8 mouse cellular contexts compared by ENCODE assay signal in genomic region chr10:41505446-41505845, GRCm38 (mm10). TPM values are rescaled to one million over a fixed set of nuclear protein-coding genes. Genes with fewer than 3 reads are reported as not detected.
DNase-seq lines count a peak whose midpoint lies in the region; ATAC-seq and TF ChIP-seq lines count a peak whose summit lies in the region.
"Not testable (repeated sequence)": the region's sequence is repeated elsewhere in the genome, so short reads cannot be mapped to it uniquely, and the experiment has no call there.

No protein-coding gene starts in this region.

- peak; percentile 50 for DNase-seq in 3134 (ENCODE audit: extremely low read depth, insufficient read length, low spot score)
- DNase-seq in adrenal gland, adult 2 months: peak; percentile 79
- DNase-seq in embryo, embryonic 11 days: peak; percentile 88
- DNase-seq in gastrocnemius, postnatal 25 days: peak; percentile 48
- DNase-seq in left cerebral cortex, postnatal 14 days (ENCODE audit: low spot score in 2 of 2): peak; percentile 79 to 90
- DNase-seq in right cerebral cortex, postnatal 4 days: peak; percentile 51

- H3K36me3 ChIP-seq in intestine, postnatal 0 days (ENCODE audit: control insufficient read depth, insufficient read depth); midbrain, embryonic 13.5 days: not testable (repeated sequence)

- 0 out of 2 replicates have a peak, but pooled peaks have one; percentile 31 for ATAC-seq in intestine, postnatal 0 days
- ATAC-seq in midbrain, embryonic 13.5 days: peak; percentile 83

- not testable (repeated sequence) for H3K9me3 ChIP-seq in intestine, postnatal 0 days (ENCODE audit: control insufficient read depth); midbrain, embryonic 13.5 days

- peak; percentile 90 for TF ChIP-seq CTCF in intestine, postnatal 0 days (IDR thresholded peaks at IDR 0.05; ENCODE audit: low read depth)

- H3K4me1 ChIP-seq in intestine, postnatal 0 days (replicated peaks; ENCODE audit: control insufficient read depth, insufficient read depth, low read length); midbrain, embryonic 13.5 days (replicated peaks): not testable (repeated sequence)

- H3K4me2 ChIP-seq in intestine, postnatal 0 days (replicated peaks; ENCODE audit: low read depth); midbrain, embryonic 13.5 days (replicated peaks): not testable (repeated sequence)

- not testable (repeated sequence) for H3K27me3 ChIP-seq in intestine, postnatal 0 days (replicated peaks; ENCODE audit: control insufficient read depth, insufficient read depth, low read length); midbrain, embryonic 13.5 days

- not testable (repeated sequence) for H3K27ac ChIP-seq in intestine, postnatal 0 days (ENCODE audit: low read depth, low read length); midbrain, embryonic 13.5 days

- intact Hi-C loops in left cerebral cortex, postnatal 14 days (cut with DNase I): loop anchor here (5.0 to 10.0 kb wide), 3 partner anchors 73 to 501 kb away; partner anchors contain the start of genes Ak9 and Fig4

- WGBS in intestine, postnatal 0 days: 4% methylated on average over 3 of the region's 3 CpGs
- 0% methylated on average over 3 of the region's 3 CpGs for WGBS in midbrain, embryonic 13.5 days

- not testable (repeated sequence) for H3K9ac ChIP-seq in intestine, postnatal 0 days (ENCODE audit: low read depth, low read length); midbrain, embryonic 13.5 days (replicated peaks)

- not testable (repeated sequence) for H3K4me3 ChIP-seq in intestine, postnatal 0 days (ENCODE audit: low read depth, low read length); midbrain, embryonic 13.5 days (replicated peaks)

RNA-seq across cellular contexts. Expression of gene Cd164, which starts 13.8 kb away (rescaled TPM):
- total RNA-seq in adrenal gland, adult 2 months (2021): 100 to 1,000 TPM; 205 to 282 TPM
- polyA plus RNA-seq in adrenal gland, adult 2 months (2012; rRNA removed): 124 and 127 TPM in 2 replicates
- total RNA-seq in gastrocnemius, postnatal 25 days (2021): 100 to 1,000 TPM; 114 to 119 TPM
- polyA plus RNA-seq in intestine, postnatal 0 days (2015; fragmentation: Nextera tagmentation; extraction: Ambion mirVana): 181 and 189 TPM in 2 replicates
- 10 to 100 TPM; 56.1 to 57.1 TPM for total RNA-seq in left cerebral cortex, postnatal 14 days (2021)
- 51.3 and 56.5 TPM in 2 replicates for polyA plus RNA-seq in midbrain, embryonic 13.5 days (2015; fragmentation: Nextera tagmentation; extraction: Ambion mirVana)

RNA-seq across cellular contexts. Expression of gene Ppil6, which starts 15.2 kb away (rescaled TPM):
- total RNA-seq in adrenal gland, adult 2 months (2021): under 1 TPM; 0.46 to 0.73 TPM
- 0.55 and 0.62 TPM in 2 replicates for polyA plus RNA-seq in adrenal gland, adult 2 months (2012; rRNA removed)
- total RNA-seq in gastrocnemius, postnatal 25 days (2021): not detected
- 1.0 and 1.3 TPM in 2 replicates for polyA plus RNA-seq in intestine, postnatal 0 days (2015; fragmentation: Nextera tagmentation; extraction: Ambion mirVana)
- 1 to 10 TPM; 6.3 to 7.6 TPM for total RNA-seq in left cerebral cortex, postnatal 14 days (2021)
- polyA plus RNA-seq in midbrain, embryonic 13.5 days (2015; fragmentation: Nextera tagmentation; extraction: Ambion mirVana): 1.6 and 2.7 TPM in 2 replicates

RNA-seq across cellular contexts. Expression of gene Smpd2, which starts 15.3 kb away (rescaled TPM):
- total RNA-seq in adrenal gland, adult 2 months (2021): 10 to 100 TPM; 20.2 to 29.4 TPM
- polyA plus RNA-seq in adrenal gland, adult 2 months (2012; rRNA removed): 49.1 and 66.3 TPM in 2 replicates
- total RNA-seq in gastrocnemius, postnatal 25 days (2021): 10 to 100 TPM in 1 of 2 experiments, 1 to 10 TPM in 1; 9.5 to 12.0 TPM
- polyA plus RNA-seq in intestine, postnatal 0 days (2015; fragmentation: Nextera tagmentation; extraction: Ambion mirVana): 65.1 and 65.8 TPM in 2 replicates
- total RNA-seq in left cerebral cortex, postnatal 14 days (2021): 10 to 100 TPM; 20.8 to 24.7 TPM
- 35.0 and 37.0 TPM in 2 replicates for polyA plus RNA-seq in midbrain, embryonic 13.5 days (2015; fragmentation: Nextera tagmentation; extraction: Ambion mirVana)

RNA-seq across cellular contexts. Expression of gene Mical1, which starts 29.3 kb away (rescaled TPM):
- total RNA-seq in adrenal gland, adult 2 months (2021): 10 to 100 TPM in 1 of 2 experiments, 1 to 10 TPM in 1; 6.2 to 11.1 TPM
- 10.4 and 13.3 TPM in 2 replicates for polyA plus RNA-seq in adrenal gland, adult 2 months (2012; rRNA removed)
- total RNA-seq in gastrocnemius, postnatal 25 days (2021): 1 to 10 TPM; 6.9 to 8.1 TPM
- polyA plus RNA-seq in intestine, postnatal 0 days (2015; fragmentation: Nextera tagmentation; extraction: Ambion mirVana): 32.2 and 37.7 TPM in 2 replicates
- total RNA-seq in left cerebral cortex, postnatal 14 days (2021): 10 to 100 TPM; 19.4 to 27.0 TPM
- 27.9 and 31.9 TPM in 2 replicates for polyA plus RNA-seq in midbrain, embryonic 13.5 days (2015; fragmentation: Nextera tagmentation; extraction: Ambion mirVana)

RNA-seq across cellular contexts. Expression of gene Zbtb24, which starts 55.3 kb away (rescaled TPM):
- total RNA-seq in adrenal gland, adult 2 months (2021): 10 to 100 TPM; 15.3 to 21.0 TPM
- polyA plus RNA-seq in adrenal gland, adult 2 months (2012; rRNA removed): 13.5 and 15.5 TPM in 2 replicates
- 1 to 10 TPM; 3.5 to 3.7 TPM for total RNA-seq in gastrocnemius, postnatal 25 days (2021)
- 12.9 and 16.0 TPM in 2 replicates for polyA plus RNA-seq in intestine, postnatal 0 days (2015; fragmentation: Nextera tagmentation; extraction: Ambion mirVana)
- total RNA-seq in left cerebral cortex, postnatal 14 days (2021): 10 to 100 TPM; 15.6 to 17.8 TPM
- 20.6 and 22.8 TPM in 2 replicates for polyA plus RNA-seq in midbrain, embryonic 13.5 days (2015; fragmentation: Nextera tagmentation; extraction: Ambion mirVana)

Comparison
In these comparisons a context has a peak if more than half of its experiments do, and no peak if none do; other contexts are left out.
1. RNA of gene Ppil6, which starts 15.2 kb away (total RNA-seq): 6.3 to 7.6 TPM in left cerebral cortex, postnatal 14 days; 0.46 to 0.73 TPM in adrenal gland, adult 2 months and not detected in gastrocnemius, postnatal 25 days; every median in the first group is over 4 times any median in the second.
2. Peak in every context shown above with its lines, with median percentiles within 50 percentile points of each other: DNase-seq.